Mouse (Mus musculus) layer of hippocampus, adult 8-10 months (tissue): ENCODE data around the gene 1810049J17Rik. TPM values are rescaled to one million over a fixed set of nuclear protein-coding genes. Genes with fewer than 3 reads are reported as not detected.
A peak's percentile ranks its signal among the peaks of the same experiment; 100 is the strongest.

Experiments used
- DNase-seq, 2 experiments: peaks; one replicate each; pipeline ENCODE4 v3.0.0; 2022; ENCODE audit warnings: low spot score in 2 of 2
- total RNA-seq, 4 experiments: library from RNA; stranded (reverse); gene quantifications; 2 replicates each; pipeline ENCODE4 v1.2.4; 2022

Gene 1810049J17Rik
- total RNA-seq, 4 experiments from 2014 or later, result 1.6 TPM; not detected in 3

- DNase-seq, result no peak
Measured at GRCm38 (mm10) chr15:12310676-12311075, 11.0 kb downstream of the 1810049J17Rik start.

- no peak for DNase-seq
Measured at GRCm38 (mm10) chr15:12308539-12308938, 13.2 kb downstream of the 1810049J17Rik start.

GRCm38 (mm10) chr15:12307114-12307513 lies 14.6 kb downstream of the 1810049J17Rik start:
- no peak for DNase-seq

- DNase-seq, result no peak
Measured at GRCm38 (mm10) chr15:12306188-12307071, 15.3 kb downstream of the 1810049J17Rik start.

GRCm38 (mm10) chr15:12301771-12302170 lies 19.9 kb downstream of the 1810049J17Rik start:
- no peak for DNase-seq

- DNase-seq, result no peak
Measured at GRCm38 (mm10) chr15:12298231-12298737, 23.4 kb downstream of the 1810049J17Rik start.

- DNase-seq, result no peak
Measured at GRCm38 (mm10) chr15:12296228-12296627, 25.5 kb downstream of the 1810049J17Rik start.

GRCm38 (mm10) chr15:12291757-12292156 lies 29.9 kb downstream of the 1810049J17Rik start:
- no peak for DNase-seq

- no peak for DNase-seq
Measured at GRCm38 (mm10) chr15:12290330-12290729, 31.4 kb downstream of the 1810049J17Rik start.

- no peak for DNase-seq
Measured at GRCm38 (mm10) chr15:12285535-12285809, 36.2 kb downstream of the 1810049J17Rik start.

GRCm38 (mm10) chr15:12284794-12285534 lies 36.7 kb downstream of the 1810049J17Rik start:
- DNase-seq, result peak; percentile 28 to 37

- DNase-seq, result no peak
Measured at GRCm38 (mm10) chr15:12279816-12280215, 41.9 kb downstream of the 1810049J17Rik start.

- no peak for DNase-seq
Measured at GRCm38 (mm10) chr15:12275091-12275623, 46.5 kb downstream of the 1810049J17Rik start.

GRCm38 (mm10) chr15:12274053-12274769 lies 47.5 kb downstream of the 1810049J17Rik start:
- DNase-seq, result no peak

GRCm38 (mm10) chr15:12273325-12274052 lies 48.2 kb downstream of the 1810049J17Rik start:
- no peak for DNase-seq

Other genes with a start within 250 kb of the 1810049J17Rik start
- 100 to 1,000 TPM; 275 to 344 (median 299) TPM for gene Zfr, start 204.1 kb downstream of the 1810049J17Rik start, total RNA-seq
- gene Mtmr12, start 116.9 kb downstream of the 1810049J17Rik start, total RNA-seq, result 10 to 100 TPM; 56.7 to 62.5 (median 59.0) TPM
- 10 to 100 TPM; 80.3 to 88.4 (median 83.4) TPM for gene Golph3, start 449 bp downstream of the 1810049J17Rik start, total RNA-seq